Mouse (Mus musculus): Measurements from ENCODE around the gene Gatad2a.

The Gatad2a gene

DNA sequence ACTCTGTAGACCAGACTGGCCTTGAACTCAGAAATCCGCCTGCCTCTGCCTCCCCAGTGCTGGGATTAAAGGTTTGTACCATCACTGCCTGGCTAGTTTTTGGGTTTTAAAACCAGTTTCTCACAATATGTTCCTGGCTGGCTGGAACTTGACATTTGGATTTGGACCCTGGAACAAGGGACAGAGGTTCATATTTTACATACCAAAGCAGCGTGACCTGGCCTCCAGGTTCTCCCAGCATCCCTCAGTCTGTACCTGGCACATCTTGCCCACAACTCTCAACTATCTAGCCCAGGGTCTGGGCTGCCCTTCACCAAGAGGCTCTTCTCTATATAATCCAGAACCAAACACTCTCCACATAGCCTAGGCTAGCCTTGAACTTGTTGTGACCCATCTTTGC lies 96.3 kb downstream of the Gatad2a start:
- DNase-seq: peak; percentile 45 to 61

DNA sequence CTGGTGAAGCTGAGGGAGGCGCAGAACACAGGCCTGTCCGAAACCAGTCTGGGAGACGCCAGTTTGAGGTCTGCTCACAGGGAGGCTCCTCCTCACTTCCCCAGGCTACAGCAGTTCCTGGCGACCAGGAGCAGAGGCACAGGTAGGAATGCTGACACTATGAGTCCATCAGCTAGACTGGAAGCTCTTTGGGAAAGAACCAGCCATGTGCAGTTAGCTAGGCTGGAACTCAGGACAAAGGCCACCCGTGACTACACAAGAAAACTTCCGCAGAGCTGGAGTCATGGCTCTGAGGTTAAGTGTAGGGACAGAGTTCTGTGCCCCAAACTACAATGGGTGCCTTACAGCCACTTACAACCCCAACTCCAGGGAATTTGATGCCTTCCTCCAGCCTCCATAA lies 98.3 kb downstream of the Gatad2a start:
- peak; percentile 54 to 62 for DNase-seq

DNA sequence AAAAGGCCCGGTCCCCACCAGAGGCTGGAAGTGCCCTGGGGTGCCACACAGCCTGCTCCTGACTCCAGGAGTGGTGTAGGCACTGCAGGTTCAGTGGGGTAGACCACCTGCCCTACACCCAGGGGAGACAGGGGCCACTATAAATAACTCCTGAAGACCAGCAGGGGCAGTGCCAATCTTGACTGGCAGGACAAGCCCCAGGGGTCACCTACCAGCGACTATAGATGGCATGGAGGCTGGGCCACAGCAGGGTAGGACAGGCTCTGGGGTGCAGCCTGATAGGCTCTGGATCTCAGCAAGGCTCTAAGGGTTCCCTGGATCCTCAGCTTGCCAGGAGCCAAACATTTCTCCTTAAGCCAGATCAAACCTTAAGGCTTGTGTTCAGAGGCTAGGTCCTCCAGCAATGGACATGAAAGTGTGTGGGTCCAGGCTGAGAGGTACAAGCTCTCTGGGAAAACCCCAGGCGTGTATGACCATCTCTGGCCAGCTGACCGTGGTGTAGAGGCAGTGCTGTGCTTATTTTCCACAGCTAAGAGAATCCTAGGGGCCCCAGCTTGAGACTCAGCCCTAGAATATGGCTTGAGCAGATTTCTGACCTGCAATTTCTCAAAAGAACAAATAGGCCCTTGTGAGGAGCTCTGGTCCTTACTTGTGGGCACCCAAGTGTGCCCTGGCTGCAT lies 100.3 kb downstream of the Gatad2a start:
- DNase-seq: no peak

DNA sequence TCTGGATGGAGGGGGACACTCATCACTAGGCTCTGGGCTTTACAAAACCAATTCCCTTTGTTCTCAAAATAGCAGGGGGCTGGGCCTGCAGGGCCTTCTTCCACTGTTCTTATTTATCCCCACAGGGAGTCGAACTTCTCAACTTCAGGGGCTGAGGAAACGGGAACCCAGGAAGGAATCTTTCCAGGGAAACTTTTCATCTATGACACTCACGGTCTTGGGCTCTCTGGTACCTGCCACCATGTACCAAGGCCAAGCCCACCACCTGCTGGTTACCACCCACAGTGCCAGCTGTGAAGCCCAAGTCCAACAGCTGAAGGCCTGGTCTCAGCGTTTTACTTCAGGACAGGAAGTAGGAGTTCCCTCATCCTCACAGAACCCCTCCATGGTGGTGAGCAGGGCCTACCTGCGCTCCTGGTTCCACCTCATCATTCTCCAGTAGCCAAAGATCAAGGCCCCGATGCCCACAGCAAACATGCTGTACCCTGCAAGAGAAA lies 101.3 kb downstream of the Gatad2a start:
- DNase-seq: no peak

DNA sequence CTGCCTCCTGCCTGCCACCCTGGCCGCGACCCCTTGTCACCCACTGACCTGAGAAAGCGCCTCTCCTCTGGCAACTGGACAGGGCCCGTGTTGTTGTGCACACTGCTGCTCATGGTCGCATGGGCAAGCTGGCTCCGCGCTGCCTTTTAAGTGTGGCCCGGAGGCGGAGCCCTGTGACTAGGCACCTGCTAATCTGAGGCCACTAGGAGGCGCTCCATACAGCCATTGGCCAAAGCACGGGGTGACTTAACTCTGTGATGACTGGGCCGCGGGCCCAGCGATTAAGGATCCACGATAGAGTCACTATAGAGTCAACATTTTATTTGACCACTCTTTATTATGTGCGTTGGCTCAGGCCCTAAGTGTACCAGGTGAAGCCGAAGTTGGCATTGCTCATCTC lies 102.3 kb downstream of the Gatad2a start:
- peak; percentile 43 to 81 for DNase-seq

DNA sequence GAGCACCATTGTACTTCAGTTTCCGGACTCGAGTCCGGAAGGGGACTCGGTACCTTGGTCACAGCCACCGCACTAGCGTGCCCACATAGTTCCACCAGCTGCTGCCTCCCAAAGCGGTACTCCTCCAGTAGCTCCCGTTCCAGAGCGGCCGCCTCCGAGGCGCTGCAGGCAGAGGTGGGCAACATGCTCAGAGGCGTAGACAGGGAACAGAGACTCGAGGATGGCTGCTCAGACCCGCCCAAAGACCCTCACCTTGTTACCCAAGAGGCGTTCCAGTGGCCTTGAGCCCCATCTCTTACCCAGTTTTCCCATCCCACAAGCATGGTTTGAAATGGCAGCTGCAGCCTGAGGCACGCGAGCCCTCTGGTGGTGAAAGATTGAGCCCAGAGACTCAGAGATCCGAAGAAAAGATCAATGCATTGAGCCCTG lies 105.4 kb downstream of the Gatad2a start:
- DNase-seq: peak in 1 of 2 experiments; percentile 73

DNA sequence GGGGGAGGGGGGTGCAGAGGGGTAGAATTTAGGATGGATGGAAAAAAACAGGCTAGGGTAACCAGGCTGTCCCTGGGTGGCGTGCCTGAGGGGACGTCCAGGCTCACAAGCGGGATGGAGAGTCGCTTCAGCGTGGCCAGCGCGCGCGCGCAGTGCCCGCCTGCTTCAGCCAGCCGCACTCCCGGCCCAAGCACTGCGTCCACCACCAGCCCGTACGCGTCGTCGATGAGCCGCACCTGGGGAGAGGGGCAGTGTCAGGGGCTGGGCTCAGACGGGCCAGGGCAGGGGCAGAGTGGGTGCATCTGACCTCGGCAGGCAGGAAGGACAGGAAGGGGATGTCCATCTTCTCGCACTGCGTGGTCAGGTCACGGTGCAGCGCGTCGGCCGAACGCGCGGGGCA lies 107.3 kb downstream of the Gatad2a start:
- DNase-seq: peak in 1 of 2 experiments; percentile 46

DNA sequence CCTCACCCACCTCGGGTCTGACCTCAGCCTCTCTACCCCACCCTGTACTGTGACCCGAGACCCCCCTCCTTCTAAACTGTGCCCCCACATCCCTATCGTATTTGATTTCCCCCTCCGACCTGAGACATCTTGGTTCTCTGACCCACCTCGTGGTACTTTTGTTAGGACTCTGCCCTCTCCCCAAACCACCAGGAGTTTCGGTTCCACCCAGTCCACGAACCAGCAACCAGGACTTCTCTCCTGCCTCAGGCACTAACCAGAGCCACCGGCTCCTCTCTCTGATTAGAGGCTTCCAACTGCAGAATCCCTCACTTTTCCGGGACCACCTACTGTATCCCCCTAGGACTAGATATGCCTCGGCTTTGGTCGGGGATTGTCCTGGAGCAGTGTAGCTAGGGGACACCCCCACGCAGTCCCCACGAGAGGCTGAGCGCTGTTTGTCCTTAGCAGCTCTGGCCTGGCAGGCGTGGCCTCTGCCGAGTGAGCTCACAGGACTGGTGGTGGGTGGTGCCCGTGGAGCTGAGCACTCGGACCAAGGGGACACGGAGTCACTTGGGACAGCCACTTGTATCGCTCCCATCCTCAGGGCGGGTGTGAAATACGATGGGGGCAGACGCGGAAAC lies 107.8 kb downstream of the Gatad2a start:
- DNase-seq: peak in 1 of 2 experiments; percentile 42

DNA sequence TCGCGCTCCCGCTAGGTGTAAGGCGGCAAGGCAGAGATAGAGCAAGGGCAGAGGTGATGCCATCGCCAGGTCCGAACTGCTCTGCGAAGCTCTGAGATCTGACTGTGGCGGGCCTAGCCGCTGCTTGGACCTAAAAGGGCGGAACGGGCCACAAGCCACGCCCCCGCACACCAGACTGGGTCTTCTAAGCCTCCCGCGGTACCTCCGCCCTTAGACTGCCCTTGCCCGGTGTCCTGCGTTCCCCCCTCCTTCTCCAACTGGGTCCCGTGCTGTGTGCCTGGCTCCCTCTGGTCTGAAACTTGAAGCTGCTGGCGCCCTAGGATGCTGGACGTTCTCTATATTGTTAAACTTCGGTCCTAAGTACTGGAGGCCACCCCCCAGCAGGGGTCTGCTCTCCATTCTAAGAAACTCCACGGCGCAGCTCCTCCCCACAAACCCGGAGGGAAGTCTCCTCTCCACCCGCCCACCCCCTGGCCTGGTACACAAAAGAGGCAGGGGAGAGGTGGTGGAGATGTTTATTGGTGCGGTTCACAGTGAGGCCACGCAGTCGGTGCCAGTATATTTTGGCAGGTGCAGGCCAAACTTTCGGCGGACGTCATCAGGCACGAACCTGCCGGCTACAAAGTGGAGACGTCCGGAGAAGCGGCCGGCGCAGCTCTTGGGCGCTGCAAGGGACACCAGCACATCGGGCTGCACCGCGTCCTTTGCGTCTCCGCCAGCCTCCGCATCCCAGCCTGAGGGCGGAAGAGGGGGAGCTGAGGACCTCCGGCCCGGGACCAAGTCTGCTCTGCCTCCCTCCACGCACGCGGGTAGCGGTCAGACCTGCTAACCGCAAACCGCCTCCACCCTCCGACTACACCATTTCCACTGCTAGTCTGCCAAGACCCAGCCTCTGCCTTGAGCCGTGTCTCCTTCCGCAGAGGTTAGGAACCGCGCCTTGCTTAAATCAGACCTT lies 108.6 kb downstream of the Gatad2a start, which contains the start of gene Cilp2:
Gene Cilp2 (minus strand): TSS at position 399 of the 955 bp plus-strand sequence.
- peak; percentile 58 to 70 for DNase-seq

DNA sequence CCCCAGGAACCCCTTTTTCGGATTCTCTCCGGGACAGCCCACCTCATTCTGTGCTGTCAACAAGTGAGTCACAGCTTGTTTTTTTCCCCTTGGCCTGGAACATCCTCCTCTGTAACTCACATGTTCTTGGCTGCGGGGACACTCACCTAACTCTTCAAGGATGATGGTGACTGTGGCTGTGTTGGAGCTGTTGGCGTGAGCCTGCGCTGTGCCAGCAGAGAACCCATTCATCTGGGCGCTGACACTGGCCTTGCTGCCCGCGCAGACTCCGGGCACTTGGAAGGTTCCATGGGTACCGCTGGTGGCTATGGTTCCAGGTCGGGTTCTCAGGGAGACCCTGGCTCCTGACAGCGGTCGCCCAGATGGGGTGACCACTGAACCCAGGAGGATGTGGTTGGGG lies 112.0 kb downstream of the Gatad2a start:
- DNase-seq: no peak

DNA sequence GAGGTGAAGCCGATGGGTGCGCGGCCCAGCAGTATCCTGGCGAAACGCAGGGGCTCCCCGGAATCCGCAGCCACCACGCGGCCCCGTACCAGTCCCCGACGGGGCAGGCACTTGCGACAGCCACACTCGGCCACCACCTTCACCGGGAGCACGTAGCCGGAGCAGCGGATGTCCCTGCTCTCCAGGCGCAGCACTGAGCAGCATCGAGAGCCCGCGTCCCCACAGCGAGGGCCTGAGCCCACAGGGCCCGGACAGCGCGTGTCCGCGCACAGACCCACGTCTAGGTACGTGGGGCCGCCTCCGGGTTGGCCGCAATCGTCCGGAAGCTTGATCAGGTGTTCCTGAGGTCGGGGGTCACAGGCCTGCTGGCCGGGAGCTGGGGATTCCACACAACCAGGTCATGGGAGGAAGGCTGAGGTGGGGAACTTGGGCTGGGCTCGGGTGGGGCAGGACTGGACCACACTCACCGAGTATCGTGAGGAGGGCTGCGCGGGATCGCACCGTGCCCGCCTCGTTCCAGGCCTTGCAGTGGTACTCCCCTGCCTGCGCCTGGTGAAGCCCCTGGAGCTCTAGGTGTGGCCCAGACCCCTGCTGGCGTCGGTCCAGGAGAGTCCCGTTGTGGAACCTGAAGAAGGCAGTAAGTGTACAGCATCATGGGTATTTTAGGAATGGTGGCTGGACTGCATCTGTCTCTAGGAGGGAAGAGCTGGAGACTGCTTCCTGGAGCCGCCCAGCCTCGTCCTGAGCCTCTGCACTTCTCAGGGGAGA lies 113.2 kb downstream of the Gatad2a start:
- no peak for DNase-seq

DNA sequence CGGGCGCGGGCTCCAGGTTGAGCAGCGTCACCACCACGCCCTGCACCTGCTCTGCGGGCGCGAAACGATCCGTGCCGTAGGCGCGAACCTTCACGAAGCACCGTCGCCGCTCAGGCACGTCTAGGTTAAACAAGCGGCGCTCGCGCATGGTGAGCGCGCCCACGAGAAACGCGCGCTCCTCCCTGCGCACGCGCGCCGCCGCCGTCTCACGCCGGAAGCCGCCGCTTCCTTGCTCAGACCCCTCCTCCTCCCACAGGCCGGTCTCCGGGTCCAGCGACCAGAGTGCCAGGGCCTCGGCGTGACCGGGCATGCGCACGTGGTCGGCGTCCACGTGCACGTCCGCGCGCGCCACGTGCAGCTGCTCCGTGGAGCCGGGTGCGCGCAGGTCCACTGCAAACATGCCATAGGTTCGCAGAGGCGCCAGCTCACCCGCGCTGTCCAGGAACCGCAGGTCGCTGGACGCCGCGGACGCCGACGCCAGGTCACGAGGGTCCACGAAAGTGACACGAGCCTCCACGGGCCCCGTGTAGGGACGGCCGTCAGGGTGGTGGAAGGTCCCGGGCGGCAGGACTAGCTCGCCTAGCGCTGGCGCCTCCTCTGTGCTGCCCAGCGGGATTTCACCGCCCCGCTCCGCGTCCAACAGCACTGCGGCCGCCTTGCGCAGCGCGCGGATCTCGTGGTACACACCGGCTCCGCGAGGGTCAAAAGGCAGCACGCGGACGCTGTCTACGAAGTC lies 114.0 kb downstream of the Gatad2a start:
- peak; percentile 63 to 80 for DNase-seq

DNA sequence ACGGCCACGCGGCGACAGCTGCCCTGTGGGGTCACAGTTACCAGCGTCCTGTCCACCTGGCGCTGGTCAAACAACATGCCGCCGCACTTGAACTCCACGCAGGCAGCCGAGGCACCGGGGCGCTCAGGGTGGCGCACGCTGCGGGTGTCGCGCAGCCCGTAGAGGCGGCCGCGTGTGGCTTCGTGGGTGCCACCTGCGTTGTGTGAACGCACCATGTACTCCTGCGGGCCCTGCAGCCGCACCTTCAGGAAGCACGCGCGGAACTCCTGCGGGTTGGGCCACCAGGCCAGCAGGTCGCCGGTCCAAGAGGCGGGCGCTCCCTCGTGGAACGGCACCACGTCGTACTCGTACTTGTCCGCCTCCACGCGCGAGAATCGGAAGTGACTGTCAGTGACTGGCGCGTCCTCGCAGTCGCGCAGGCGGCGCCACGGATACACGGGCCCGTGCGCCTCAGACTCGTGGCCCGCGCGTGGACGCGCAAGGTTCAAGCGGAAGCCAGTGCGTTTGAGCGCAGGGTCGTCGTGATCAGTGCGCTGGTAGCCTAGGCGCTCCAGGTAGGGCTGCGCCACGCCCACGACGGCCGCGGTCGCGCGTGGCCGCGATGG lies 114.8 kb downstream of the Gatad2a start:
- DNase-seq: no peak

DNA sequence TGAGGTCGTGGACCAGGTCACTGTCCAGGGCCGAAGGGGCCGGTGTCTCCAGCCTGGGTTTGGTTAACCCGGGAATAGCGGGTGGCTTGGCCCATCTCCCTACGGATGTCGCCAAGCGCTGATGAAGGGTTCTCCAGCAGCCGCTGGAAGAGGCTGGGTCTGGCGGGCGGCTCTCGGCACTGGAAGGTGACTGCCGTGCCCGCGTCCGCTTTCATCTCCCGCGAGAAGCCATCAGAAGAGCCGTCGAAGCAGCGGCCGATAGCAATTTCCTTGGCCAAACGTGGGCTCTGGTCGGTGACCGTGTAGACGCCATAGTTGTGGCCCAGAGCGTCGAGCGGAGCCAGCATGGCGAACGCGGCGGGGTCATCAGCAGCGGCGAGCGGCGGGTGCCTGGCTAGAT lies 115.3 kb downstream of the Gatad2a start:
- no peak for DNase-seq

DNA sequence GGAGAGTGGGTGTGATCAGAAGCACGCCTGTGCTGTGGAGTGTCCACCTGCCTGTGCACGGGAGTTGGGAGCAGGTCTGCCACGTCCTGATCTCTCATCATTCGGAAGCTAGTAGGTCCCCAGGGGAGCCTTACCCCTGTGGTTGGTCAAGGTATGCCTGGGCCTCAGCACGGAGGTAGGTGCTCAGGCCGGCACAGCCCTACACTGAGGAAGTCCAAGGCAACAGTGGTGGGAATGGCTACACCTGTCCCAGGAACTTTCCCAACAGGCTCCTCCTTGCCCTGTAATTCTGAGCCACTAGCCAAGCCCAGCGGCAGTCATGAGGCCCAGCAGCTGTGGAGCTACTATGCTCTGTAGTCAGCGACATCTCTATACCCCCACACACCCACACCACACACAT lies 116.5 kb downstream of the Gatad2a start:
- no peak for DNase-seq

DNA sequence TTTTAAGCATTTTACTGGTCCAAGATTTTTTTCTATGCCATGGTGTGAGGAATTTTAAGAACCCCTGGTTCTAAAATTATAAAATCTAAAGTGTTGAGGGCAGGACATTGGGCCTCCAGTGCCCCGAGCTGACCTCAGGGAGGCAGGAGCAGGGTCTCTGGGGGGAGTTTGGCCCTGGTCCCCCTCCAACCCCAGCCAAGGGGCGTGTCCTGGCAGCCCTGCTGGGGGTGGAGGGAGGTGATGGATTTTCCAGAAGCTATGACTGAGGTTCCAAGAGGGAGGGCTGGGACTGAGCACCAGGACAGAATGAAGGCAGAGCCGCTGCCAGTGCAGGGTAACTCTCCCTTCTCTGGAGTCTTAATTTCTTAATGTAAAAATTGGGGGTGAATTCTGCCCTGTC lies 118.2 kb downstream of the Gatad2a start:
- no peak for DNase-seq

DNA sequence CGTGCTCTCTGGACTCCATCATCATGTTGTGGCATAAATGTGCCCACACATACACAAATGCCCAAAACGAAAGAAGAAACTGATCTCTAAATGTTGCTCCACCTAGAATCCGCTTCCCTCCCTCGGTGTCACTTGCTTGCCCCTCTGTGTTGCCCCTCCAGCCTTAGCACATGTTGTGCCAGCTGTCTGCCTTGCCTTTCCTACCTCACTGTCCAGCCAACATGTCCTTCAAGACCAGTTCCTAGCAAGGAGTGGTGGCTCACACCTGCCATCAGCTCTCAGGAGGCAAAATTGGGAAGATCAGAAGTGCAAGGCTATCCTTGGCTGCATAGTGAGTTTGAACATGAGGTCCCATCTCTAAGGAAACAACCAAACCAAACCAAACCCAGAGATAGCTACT lies 118.8 kb downstream of the Gatad2a start:
- no peak for DNase-seq

DNA sequence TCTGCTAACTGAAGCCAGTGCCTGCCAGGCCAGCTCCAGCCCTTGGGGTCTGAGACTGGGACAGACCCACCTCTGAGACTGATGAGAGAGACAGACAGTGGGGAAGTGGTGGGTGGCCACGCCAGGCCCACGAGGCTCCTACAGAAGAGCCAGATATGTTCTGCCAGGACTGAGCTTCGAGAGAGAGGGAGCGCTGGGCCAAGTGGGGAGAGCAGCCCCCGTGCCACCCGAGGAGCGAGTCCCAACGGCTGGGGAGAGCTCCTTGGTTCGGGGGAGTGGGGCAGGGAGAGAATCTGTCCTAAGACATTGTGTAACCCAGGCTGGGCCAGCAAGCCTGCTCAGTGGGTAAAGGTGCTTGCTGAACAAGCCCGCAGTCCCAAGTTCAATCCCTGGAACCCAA lies 119.2 kb downstream of the Gatad2a start:
- no peak for DNase-seq

DNA sequence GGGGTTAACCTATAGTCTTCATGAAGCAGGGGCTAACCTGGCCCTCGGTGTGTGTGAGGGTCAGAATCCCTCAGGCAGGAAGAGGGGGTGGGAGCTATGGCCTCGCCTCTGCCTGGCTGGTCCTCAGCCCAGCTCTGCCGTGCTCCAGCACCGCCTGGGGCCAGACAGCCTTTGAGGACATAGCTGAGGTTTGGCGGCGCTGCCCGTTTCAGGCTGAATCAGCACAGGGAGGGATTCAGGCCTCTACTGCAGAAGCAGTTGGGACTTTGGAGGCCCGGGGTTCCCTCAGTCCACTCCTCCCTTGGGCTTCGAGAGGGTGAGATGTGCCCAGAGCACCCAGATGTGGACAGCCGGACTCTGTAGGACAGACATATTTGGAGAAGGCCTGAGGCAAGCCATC lies 120.1 kb downstream of the Gatad2a start:
- DNase-seq: no peak

DNA sequence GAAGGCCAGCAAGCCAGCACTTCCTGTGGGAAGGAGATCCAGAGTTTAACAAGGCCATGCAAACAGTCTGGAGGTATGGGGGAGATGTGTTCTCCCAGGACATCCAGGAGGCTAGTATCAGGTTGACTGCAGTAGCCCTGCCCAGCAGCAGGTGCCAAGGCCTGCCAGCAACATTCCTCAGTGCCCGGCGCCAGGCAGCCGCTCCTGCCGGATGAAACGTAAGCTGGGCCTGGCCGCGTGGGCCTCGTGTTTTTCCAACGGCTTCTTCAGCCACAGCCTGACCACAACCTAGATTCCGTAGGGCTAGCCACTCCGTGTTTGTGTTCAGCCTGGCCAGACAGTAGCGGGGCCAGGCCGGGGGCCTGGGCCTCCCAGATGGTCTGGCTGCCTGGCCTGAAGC lies 121.5 kb downstream of the Gatad2a start:
- no peak for DNase-seq

DNA sequence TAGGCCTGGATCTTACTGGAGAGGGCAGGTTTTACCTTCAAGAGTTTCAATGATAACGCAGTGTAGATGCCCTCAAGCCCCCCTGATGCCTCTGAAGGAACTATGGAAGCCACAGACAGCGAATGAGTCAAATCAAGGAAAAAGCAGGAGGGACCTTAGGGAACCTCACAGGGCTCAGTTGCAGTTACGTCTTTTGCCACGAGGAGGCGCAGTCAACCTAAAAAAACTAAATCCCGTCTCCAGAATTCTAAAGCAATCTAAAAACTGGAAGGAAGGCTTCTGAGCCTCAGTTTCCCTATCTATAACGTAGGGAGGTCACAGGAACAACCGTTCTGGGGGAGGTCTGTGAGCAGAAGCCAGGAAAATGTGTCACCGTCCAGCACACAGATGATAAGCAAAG lies 122.0 kb downstream of the Gatad2a start:
- peak; percentile 45 to 83 for DNase-seq
